Mouse (Mus musculus) thymus, postnatal 25 days (tissue): ENCODE data around the gene Efcc1.
A peak's percentile ranks its signal among the peaks of the same experiment; 100 is the strongest.

Source experiments
- DNase-seq: peaks from one replicate; pipeline ENCODE4 v3.0.0; 2022

The Efcc1 gene

GRCm38 (mm10) chr6:87730591-87731462 lies at the start of gene Efcc1:
Gene Efcc1 (plus strand): TSS chr6:87730869.
- no peak for DNase-seq

GRCm38 (mm10) chr6:87695947-87696346 lies 34.7 kb upstream of the Efcc1 start:
- DNase-seq: no peak

- no peak for DNase-seq
Observed at GRCm38 (mm10) chr6:87696544-87696943, 34.1 kb upstream of the Efcc1 start.

GRCm38 (mm10) chr6:87706246-87706645 lies 24.4 kb upstream of the Efcc1 start:
- DNase-seq: no peak

- no peak for DNase-seq
Observed at GRCm38 (mm10) chr6:87712311-87712710, 18.4 kb upstream of the Efcc1 start.

- no peak for DNase-seq
Observed at GRCm38 (mm10) chr6:87714091-87714490, 16.6 kb upstream of the Efcc1 start.

- DNase-seq: peak; percentile 45
Observed at GRCm38 (mm10) chr6:87722631-87723030, 8.0 kb upstream of the Efcc1 start.

GRCm38 (mm10) chr6:87725267-87725912 lies 5.3 kb upstream of the Efcc1 start:
- DNase-seq: no peak

GRCm38 (mm10) chr6:87728102-87728501 lies 2.6 kb upstream of the Efcc1 start:
- no peak for DNase-seq

GRCm38 (mm10) chr6:87730141-87730540 lies 528 bp upstream of the Efcc1 start:
- DNase-seq: no peak

GRCm38 (mm10) chr6:87731463-87732095 lies 910 bp downstream of the Efcc1 start:
- no peak for DNase-seq

GRCm38 (mm10) chr6:87732151-87733011 lies 1.7 kb downstream of the Efcc1 start:
- DNase-seq: no peak

- DNase-seq: no peak
Observed at GRCm38 (mm10) chr6:87733131-87733930, 2.7 kb downstream of the Efcc1 start.

- no peak for DNase-seq
Observed at GRCm38 (mm10) chr6:87734136-87734535, 3.5 kb downstream of the Efcc1 start.

GRCm38 (mm10) chr6:87736923-87737322 lies 6.3 kb downstream of the Efcc1 start:
- DNase-seq: no peak

- DNase-seq: no peak
Observed at GRCm38 (mm10) chr6:87737921-87738626, 7.4 kb downstream of the Efcc1 start.

GRCm38 (mm10) chr6:87739898-87740297 lies 9.2 kb downstream of the Efcc1 start:
- no peak for DNase-seq

- DNase-seq: no peak
Observed at GRCm38 (mm10) chr6:87740496-87740895, 9.8 kb downstream of the Efcc1 start.

GRCm38 (mm10) chr6:87741978-87742377 lies 11.3 kb downstream of the Efcc1 start:
- DNase-seq: no peak

- DNase-seq: no peak
Observed at GRCm38 (mm10) chr6:87742804-87743203, 12.1 kb downstream of the Efcc1 start.

GRCm38 (mm10) chr6:87743281-87743680 lies 12.6 kb downstream of the Efcc1 start:
- DNase-seq: no peak
